Mouse (Mus musculus) cerebellum, adult (tissue): ENCODE data around the gene Siah2.
A peak's percentile ranks its signal among the peaks of the same experiment; 100 is the strongest.

Experiments
- ATAC-seq: cut with Nextera tagmentation; 2 replicates; pipeline ENCODE4 v1.9.2; 2017; ENCODE audit warnings: mild to moderate bottlenecking, moderate library complexity, mixed read lengths; ENCODE audit not compliant: insufficient number of reproducible peaks, low FRiP score, low TSS enrichment

The Siah2 gene

DNA sequence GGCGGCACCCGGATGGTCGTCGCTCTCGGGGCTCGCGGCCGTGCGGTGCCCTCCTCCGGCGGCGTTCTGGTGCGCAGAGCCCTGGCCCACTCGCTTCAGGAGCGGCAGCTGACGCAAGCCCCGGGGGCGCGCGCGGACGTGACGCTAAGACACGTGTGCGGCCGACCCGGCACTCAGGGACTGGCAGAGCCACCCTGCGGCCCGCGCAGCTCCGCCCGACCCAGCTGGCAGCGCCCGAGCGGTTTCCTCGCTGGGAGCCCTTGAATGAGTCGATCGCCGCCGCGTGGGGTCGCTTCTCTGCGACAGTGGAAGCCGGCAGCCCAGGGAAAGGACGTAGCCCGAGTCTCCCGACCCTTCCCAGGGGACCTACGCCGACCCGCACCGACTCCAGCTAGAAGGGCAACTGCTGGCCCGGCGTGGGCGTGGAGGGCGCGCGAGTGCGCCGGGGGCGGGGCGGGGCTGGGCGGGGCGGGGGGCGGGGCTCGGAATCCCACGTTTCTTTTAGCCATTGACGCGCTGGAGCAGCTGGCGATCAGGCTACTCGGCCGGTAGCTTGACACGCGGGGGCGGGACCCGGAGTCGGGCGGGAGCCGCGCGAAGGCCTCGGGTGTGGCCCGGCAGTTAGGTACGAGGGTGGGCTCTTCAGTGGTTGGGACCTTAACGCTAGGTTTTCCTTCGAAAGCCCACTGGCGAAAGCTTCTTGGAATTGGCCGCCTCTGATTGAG is at the start of gene Siah2:
Gene Siah2, minus strand, starts transcription at position 404 of the 725 bp plus-strand sequence.
- ATAC-seq, result peak; percentile 86

DNA sequence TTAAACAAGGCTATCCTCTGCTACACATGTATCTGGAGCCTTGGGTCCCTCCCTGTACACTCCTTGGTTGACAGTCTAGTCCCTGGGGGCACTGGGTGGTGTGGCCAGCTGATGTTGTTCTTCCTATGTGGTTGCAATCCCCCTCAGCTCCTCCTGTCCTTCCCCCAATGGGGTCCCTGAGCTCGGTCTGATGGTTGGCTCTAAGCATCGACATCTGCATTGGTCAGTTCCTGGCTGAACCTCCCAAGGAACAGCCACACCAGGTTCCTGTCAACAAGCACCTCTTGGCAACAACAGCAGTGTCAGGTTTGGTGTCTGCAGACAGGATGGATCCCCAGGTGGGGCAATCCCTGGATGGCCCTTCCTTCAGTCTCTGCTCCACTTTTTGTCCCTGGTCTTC is 47.3 kb upstream of the Siah2 start:
- ATAC-seq, result no peak

DNA sequence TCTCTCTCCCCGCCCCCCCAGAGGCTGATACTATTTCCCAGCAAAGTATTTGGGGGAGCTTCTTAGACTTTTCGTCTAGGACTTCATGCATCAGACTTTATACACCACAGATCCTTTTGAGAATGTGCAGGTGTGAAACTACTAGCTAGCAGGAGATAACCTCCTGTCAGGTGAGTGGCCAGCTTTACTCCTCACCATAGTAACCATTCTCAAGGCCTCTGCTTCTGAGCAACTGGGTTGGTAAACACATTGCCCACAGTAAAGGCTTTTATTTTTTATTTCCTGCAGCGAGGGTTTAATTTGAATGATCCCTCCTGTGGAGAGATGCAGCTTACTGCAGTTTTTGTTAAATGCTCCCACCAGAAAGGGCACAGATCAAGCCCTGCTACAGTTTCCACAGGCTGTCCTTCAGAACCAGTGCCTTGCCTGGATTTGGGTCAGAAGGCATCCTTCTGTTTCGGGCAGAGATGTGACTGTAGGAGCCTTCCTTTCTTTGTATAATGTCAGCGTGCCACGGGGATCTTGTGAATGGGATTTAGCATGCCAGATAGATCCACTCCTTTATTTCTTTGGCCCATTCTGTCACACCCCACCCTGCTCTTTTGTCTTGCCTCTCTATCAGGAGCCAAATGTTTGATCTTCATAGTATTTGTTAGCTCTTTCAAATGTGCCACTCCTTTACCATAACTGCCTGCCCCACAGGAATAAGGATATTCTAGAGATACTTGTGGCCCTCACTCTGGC is 46.3 kb upstream of the Siah2 start:
- no peak for ATAC-seq

GRCm38 (mm10) chr3:58731520-58731919 is 39.3 kb upstream of the Siah2 start:
- ATAC-seq, result no peak

DNA sequence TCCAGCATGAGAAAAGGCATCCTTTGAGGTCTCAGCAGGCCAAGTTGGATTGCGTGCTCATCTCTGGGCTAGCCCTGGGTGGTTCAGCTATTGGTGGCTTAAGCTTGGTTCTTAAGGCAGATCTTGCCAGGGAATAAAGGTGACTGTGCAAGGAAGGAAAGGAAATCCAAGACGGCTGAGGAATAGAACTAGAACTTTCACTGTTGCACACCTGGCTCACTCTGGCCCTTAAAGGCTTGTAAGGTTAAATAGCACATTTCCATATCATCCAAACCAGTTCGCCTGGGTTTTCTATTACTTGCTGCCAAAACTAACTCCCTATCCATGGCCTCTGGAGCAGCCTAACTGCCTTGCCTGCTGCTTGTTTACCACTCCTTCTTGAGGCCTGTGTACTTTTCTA is 38.4 kb upstream of the Siah2 start:
- no peak for ATAC-seq

GRCm38 (mm10) chr3:58729549-58729948 is 37.3 kb upstream of the Siah2 start:
- ATAC-seq, result no peak

GRCm38 (mm10) chr3:58727601-58728000 is 35.4 kb upstream of the Siah2 start:
- no peak for ATAC-seq

- ATAC-seq, result peak; percentile 89; the same call in 1 of the 2 replicates
These were observed 34.8 kb upstream of the Siah2 start for GRCm38 (mm10) chr3:58727012-58727411.

DNA sequence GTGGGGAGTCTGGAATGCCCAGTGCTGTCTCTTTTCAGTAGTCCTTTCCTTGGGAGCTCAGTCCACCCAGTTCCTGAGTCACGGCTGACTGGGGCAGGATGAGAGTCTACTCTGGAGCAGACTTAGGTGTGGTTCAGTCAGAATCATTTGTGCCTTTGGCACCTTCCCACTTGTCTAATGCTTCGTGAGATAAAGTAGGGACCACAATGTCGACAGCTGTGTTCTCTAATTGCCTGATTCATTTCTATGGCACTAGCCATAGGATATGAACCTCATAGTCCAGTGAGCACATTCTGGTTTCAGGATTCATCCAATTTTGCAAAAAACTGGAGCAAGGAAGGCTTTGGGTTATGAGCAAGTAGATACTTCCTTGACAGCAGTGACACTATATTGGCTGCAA is 34.2 kb upstream of the Siah2 start:
- no peak for ATAC-seq

DNA sequence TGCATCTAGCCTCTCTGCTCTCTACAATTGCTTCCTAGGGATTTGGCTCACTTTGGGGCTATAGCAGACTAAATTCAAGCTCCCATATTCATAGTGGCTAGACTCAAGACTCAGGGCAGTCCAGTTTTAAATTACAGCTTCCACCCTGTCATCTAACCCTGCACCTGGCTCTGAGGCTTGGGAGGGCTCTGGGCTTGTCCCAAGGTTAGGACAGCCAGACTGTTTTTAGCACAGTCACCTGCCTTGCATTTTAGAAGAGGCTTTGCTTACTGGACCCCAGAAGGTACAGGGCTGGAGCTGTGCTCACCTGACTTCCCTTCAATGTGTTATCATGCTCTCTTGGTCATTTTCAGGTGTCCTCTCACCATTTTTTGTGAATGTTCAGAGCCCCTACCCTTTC is 32.6 kb upstream of the Siah2 start:
- ATAC-seq, result no peak

- ATAC-seq, result no peak
These were observed 31.5 kb upstream of the Siah2 start for GRCm38 (mm10) chr3:58723656-58724055.

- no peak for ATAC-seq
These were observed 27.4 kb upstream of the Siah2 start for GRCm38 (mm10) chr3:58719461-58720230.

DNA sequence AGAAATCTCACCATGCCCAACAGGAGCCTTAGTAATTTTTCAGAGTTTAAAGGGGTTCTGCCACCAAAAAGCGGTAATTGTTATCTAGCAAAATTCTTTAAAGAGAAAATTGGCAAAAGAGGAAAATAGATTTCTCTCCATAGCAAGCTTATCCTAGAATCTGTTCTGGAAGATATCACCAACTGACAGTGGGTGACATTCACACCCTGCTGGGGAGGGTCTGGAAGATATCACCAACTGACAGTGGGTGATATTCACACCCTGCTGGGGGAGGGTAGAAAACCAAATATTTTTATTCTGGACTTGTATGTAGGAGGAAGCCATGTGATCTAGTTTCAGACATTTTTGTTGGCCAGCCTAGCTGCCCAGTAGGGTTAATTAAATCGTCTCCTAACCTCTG is 24.5 kb upstream of the Siah2 start:
- no peak for ATAC-seq

DNA sequence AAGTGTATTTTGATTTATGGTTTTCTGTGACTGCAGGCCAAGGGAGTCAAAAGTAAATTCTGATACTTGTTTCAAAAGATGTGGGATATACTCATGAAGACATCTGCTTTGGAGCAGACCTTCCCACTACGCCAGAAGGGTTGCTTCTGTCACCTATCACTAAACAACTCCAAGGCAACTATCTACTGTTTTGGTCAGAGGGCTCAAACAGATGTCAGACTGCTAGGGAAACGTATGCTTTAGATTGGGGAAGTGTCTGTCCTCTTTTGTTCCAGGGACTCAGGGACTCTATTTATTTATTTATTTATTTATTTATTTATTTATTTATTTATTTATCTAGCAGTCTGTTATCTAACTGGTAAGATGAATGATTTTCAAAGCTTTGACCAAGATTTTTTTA is 22.6 kb upstream of the Siah2 start:
- ATAC-seq, result no peak

DNA sequence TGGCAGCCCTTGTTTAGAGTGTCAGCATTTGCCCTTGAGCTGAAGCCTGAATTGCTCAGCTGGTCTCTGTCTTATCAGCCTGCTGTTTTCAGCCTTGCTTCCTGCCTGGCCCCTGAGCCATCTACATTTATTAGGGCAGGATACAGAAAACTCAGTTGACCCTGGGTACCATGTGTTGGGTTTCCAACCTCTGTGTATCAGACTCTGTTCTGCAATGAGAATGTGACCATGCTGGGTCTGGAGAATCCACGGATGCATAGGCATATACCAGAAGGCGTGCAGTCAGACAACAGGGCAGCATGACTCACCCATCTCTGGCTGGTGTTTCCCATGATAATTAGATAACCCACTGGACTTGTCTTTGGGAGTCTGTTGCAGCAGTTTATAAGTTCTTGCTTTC is 21.8 kb upstream of the Siah2 start:
- no peak for ATAC-seq

GRCm38 (mm10) chr3:58713191-58713590 is 21.0 kb upstream of the Siah2 start:
- no peak for ATAC-seq

DNA sequence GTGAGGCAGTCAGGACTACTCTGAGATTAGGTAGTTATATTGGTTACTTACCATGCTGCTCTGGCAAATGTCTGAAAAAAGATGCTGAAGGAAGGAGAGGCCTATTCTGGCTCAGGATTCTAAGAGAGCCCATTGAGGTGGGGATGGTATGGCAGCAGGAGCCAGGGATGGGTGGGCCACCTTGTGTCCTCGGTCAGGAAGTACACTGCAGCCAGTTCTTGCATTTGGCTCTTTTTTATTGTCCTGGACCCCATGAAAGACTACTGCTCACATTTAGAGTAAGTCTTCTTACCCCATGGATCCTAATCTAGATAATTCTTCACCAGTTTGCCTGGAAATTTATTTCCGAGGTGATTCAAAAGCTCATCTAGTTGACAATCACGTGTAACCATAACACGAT is 12.3 kb upstream of the Siah2 start:
- no peak for ATAC-seq

GRCm38 (mm10) chr3:58703748-58704147 is 11.5 kb upstream of the Siah2 start:
- ATAC-seq, result no peak

- no peak for ATAC-seq
These were observed 10.1 kb upstream of the Siah2 start for GRCm38 (mm10) chr3:58702329-58702728.

GRCm38 (mm10) chr3:58701441-58701840 is 9.2 kb upstream of the Siah2 start:
- no peak for ATAC-seq

DNA sequence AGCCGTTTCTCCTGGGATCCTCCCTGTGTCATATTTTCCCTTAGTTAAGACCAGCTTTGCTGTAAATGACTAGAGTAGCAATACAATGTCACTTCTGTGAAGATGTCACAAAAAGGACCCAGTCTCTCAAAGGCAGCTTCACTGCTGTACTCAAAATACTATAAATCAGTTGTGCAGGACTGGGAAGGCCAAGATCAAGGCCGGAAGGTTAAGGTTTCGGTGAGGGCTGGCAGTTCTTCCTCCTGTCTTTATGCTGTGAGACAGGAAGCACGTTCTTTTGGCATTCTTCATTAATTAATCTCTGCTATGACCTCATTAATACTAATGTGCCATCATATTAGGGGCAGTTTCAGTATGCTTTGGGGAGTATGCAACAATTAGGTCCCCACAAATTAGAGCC is 5.7 kb upstream of the Siah2 start:
- ATAC-seq, result no peak
